Mouse (Mus musculus): ENCODE measurements around the gene Ubox5. TPM values are rescaled to one million over a fixed set of nuclear protein-coding genes. Genes with fewer than 3 reads are reported as not detected.

Gene Ubox5
- polyA plus RNA-seq, 1 experiment from 2014 or later: 7.5 TPM

DNA sequence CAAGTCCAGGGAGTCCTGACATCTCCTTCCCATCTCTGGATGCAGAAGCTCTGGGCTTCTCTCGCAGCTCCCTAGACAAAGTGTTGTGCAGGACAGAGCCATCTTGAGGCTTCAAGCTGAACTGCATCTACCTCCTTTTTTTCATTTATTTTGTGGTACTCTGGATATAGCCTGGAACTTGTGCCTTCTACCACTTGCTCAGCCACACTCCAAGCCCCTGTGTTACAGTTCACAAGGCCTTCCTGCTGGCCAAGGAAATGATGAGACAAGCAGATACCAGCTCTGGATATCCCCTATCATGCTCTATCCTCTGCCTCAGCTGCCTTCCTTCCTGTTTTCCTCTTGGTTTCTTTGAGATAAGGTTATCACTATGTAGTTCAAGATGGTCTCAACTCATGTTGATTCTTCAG is 32.2 kb downstream of the Ubox5 start:
- Histone ChIP-seq H3K27ac (no peak overlapping the region), H3K4me3 (replicated peaks; ENCODE audit: low read depth, low read length) (no peak overlapping the region), H3K9ac (ENCODE audit: low read depth, low read length) (no peak overlapping the region), H3K36me3 (ENCODE audit: insufficient read depth, low read length) (peaks cover 35% of the 10 kb centered on the region), H3K4me2 (ENCODE audit: low read length) (no peak overlapping the region), H3K4me1 (replicated peaks; ENCODE audit: insufficient read depth, low read length) (no peaks in the 10 kb centered on the region), H3K9me3 (replicated peaks; ENCODE audit: low read length) (no peaks in the 10 kb centered on the region), H3K27me3 (ENCODE audit: insufficient read depth, low read length) (no peaks in the 10 kb centered on the region)
- DNase-seq (ENCODE audit: low spot score): peak; percentile 78
- ATAC-seq (replicated peaks; ENCODE audit: low FRiP score, low read depth): no peak
- peak; percentile 73 for TF ChIP-seq CTCF (IDR thresholded peaks at IDR 0.05; ENCODE audit: low read depth)
- 8% methylated on average over 1 of the region's 1 CpGs for WGBS

DNA sequence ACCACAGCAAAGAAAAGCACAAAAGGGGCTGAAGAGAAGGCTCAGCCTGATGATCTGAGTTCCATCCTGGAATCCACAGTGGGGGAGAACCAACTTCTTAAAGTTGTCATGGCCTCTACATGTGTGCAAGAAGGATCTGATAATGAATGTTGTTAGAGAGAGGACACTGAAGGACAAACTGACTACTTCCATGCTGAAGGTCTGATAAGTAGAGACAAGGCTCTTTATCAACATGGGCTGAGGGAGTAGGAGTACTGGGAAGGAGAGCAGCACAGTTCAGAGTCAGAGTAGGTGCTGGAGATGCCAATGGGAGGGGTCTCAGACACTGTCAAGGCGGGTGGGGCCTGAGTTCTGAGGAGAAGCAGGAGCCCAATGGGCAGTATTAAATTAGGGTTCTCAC is 34.2 kb downstream of the Ubox5 start:
- no peak for ATAC-seq (replicated peaks; ENCODE audit: low FRiP score, low read depth)
- Histone ChIP-seq H3K4me3 (replicated peaks; ENCODE audit: low read depth, low read length) (no peak overlapping the region), H3K27ac (no peak overlapping the region), H3K27me3 (ENCODE audit: insufficient read depth, low read length) (no peaks in the 10 kb centered on the region), H3K9me3 (replicated peaks; ENCODE audit: low read length) (no peaks in the 10 kb centered on the region), H3K9ac (ENCODE audit: low read depth, low read length) (no peak overlapping the region), H3K4me1 (replicated peaks; ENCODE audit: insufficient read depth, low read length) (no peaks in the 10 kb centered on the region), H3K36me3 (ENCODE audit: insufficient read depth, low read length) (peaks cover 35% of the 10 kb centered on the region), H3K4me2 (ENCODE audit: low read length) (no peak overlapping the region)
- no peak for DNase-seq (ENCODE audit: low spot score)
- TF ChIP-seq CTCF (IDR thresholded peaks at IDR 0.05; ENCODE audit: low read depth): no peak
- WGBS: 91% methylated on average over 1 of the region's 1 CpGs

GRCm38 (mm10) chr2:130591016-130591415 is 38.8 kb downstream of the Ubox5 start:
- Histone ChIP-seq H3K4me3 (replicated peaks; ENCODE audit: low read depth, low read length) (no peak overlapping the region), H3K4me2 (ENCODE audit: low read length) (no peak overlapping the region), H3K27me3 (ENCODE audit: insufficient read depth, low read length) (no peaks in the 10 kb centered on the region), H3K4me1 (replicated peaks; ENCODE audit: insufficient read depth, low read length) (no peaks in the 10 kb centered on the region), H3K9ac (ENCODE audit: low read depth, low read length) (no peak overlapping the region), H3K27ac (no peak overlapping the region), H3K9me3 (replicated peaks; ENCODE audit: low read length) (no peaks in the 10 kb centered on the region), H3K36me3 (ENCODE audit: insufficient read depth, low read length) (peaks cover 12% of the 10 kb centered on the region)
- DNase-seq (ENCODE audit: low spot score) (no peak), ATAC-seq (replicated peaks; ENCODE audit: low FRiP score, low read depth) (no peak)
- 80% methylated on average over 2 of the region's 2 CpGs for WGBS
- no peak for TF ChIP-seq CTCF (IDR thresholded peaks at IDR 0.05; ENCODE audit: low read depth)

DNA sequence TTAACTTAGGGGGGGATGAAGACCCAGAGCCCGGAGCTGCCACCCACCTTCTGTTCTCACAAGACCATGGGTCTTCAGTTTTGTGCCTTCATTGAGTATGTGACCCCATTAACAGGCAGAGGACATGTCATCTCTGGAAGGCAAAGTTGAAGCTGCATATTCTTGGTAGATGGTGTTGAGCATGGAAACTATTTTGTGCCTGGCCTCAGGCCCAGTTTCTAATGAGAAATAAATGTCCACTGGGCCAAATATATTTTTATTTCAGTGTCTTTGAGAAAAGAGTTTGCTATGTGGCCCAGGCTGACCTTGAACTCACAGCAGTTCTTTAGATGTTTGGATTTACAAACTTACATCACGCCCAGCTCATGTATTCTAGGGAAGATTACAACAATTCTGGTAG is 40.1 kb downstream of the Ubox5 start:
- Histone ChIP-seq H3K4me2 (ENCODE audit: low read length) (no peak overlapping the region), H3K4me3 (replicated peaks; ENCODE audit: low read depth, low read length) (no peak overlapping the region), H3K36me3 (ENCODE audit: insufficient read depth, low read length) (peaks cover 9% of the 10 kb centered on the region), H3K27ac (no peak overlapping the region), H3K4me1 (replicated peaks; ENCODE audit: insufficient read depth, low read length) (no peaks in the 10 kb centered on the region), H3K9me3 (replicated peaks; ENCODE audit: low read length) (no peaks in the 10 kb centered on the region), H3K9ac (ENCODE audit: low read depth, low read length) (no peak overlapping the region), H3K27me3 (ENCODE audit: insufficient read depth, low read length) (no peaks in the 10 kb centered on the region)
- WGBS: 90% methylated on average over 2 of the region's 2 CpGs
- no peak for DNase-seq (ENCODE audit: low spot score)
- no peak for ATAC-seq (replicated peaks; ENCODE audit: low FRiP score, low read depth)
- no peak for TF ChIP-seq CTCF (IDR thresholded peaks at IDR 0.05; ENCODE audit: low read depth)

DNA sequence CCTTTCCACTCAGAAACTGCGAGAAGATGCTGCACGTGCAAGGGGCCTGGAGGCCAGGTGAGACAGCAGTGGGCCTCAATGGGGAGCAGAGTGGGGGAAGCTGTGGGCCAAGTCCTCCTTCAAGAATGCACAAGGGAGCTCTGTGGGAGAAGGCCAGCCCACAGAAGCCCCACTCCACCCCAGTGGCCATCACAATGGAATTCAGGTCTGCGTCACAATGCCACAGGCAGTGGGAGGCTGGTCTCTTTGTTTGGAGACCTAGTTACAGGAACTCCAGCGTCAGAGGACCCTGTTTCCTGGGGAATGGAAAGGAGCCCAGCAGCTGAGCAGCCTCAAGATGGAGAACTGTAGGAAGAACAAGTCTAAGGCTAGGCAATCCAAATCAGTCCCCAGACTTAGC is 40.7 kb downstream of the Ubox5 start:
- no peak for ATAC-seq (replicated peaks; ENCODE audit: low FRiP score, low read depth)
- no peak for TF ChIP-seq CTCF (IDR thresholded peaks at IDR 0.05; ENCODE audit: low read depth)
- no peak overlapping the region for H3K4me3 ChIP-seq (replicated peaks; ENCODE audit: low read depth, low read length)
- H3K27ac ChIP-seq: no peak overlapping the region
- peaks cover 9% of the 10 kb centered on the region for H3K36me3 ChIP-seq (ENCODE audit: insufficient read depth, low read length)
- H3K4me1 ChIP-seq (replicated peaks; ENCODE audit: insufficient read depth, low read length): no peaks in the 10 kb centered on the region
- WGBS: 68% methylated on average over 4 of the region's 4 CpGs
- H3K9me3 ChIP-seq (replicated peaks; ENCODE audit: low read length): no peaks in the 10 kb centered on the region
- no peak for DNase-seq (ENCODE audit: low spot score)
- no peak overlapping the region for H3K4me2 ChIP-seq (ENCODE audit: low read length)
- H3K9ac ChIP-seq (ENCODE audit: low read depth, low read length): no peak overlapping the region
- H3K27me3 ChIP-seq (ENCODE audit: insufficient read depth, low read length): no peaks in the 10 kb centered on the region

DNA sequence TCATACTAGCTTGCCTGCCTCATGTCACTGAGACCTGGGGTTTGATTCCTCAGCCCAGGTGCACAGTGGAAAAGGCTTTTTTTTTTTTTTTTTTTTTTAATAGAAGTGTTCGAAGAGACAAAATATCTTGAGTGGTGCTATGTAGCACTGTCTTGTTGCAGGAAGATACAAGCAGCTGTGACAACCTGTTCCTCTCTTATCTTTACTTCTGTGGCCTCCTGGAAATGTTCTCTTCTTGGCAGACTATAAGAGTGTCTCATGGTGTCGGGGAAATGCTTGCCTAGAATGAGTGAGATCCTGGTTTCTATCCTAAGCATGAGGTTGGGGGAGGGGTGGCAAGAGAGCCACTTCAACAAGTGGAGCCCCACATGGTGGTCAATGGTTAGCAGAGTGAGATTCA is 41.5 kb downstream of the Ubox5 start:
- no peaks in the 10 kb centered on the region for H3K4me1 ChIP-seq (replicated peaks; ENCODE audit: insufficient read depth, low read length)
- H3K9ac ChIP-seq (ENCODE audit: low read depth, low read length): no peak overlapping the region
- DNase-seq (ENCODE audit: low spot score): no peak
- no peak for TF ChIP-seq CTCF (IDR thresholded peaks at IDR 0.05; ENCODE audit: low read depth)
- H3K27me3 ChIP-seq (ENCODE audit: insufficient read depth, low read length): no peaks in the 10 kb centered on the region
- no peak overlapping the region for H3K27ac ChIP-seq
- H3K4me2 ChIP-seq (ENCODE audit: low read length): no peak overlapping the region
- H3K4me3 ChIP-seq (replicated peaks; ENCODE audit: low read depth, low read length): no peak overlapping the region
- no peaks in the 10 kb centered on the region for H3K9me3 ChIP-seq (replicated peaks; ENCODE audit: low read length)
- H3K36me3 ChIP-seq (ENCODE audit: insufficient read depth, low read length): peaks cover 9% of the 10 kb centered on the region
- WGBS: 82% methylated on average over 2 of the region's 2 CpGs
- no peak for ATAC-seq (replicated peaks; ENCODE audit: low FRiP score, low read depth)

- no peak overlapping the region for H3K4me3 ChIP-seq (replicated peaks; ENCODE audit: low read depth, low read length)
- H3K27me3 ChIP-seq (ENCODE audit: insufficient read depth, low read length): 0 out of 2 replicates have a peak, but pooled peaks cover 12% of the 10 kb centered on the region
- H3K9ac ChIP-seq (ENCODE audit: low read depth, low read length): no peak overlapping the region
- TF ChIP-seq CTCF (IDR thresholded peaks at IDR 0.05; ENCODE audit: low read depth): no peak
- 86% methylated on average over 6 of the region's 6 CpGs for WGBS
- H3K9me3 ChIP-seq (replicated peaks; ENCODE audit: low read length): no peaks in the 10 kb centered on the region
- no peak overlapping the region for H3K27ac ChIP-seq
- no peak overlapping the region for H3K4me2 ChIP-seq (ENCODE audit: low read length)
- no peak for DNase-seq (ENCODE audit: low spot score)
- no peak for ATAC-seq (replicated peaks; ENCODE audit: low FRiP score, low read depth)
- H3K4me1 ChIP-seq (replicated peaks; ENCODE audit: insufficient read depth, low read length): peaks cover 1% of the 10 kb centered on the region; the same call in 1 of the 2 replicates
- 0 out of 2 replicates have a peak, but pooled peaks cover 1% of the 10 kb centered on the region for H3K36me3 ChIP-seq (ENCODE audit: insufficient read depth, low read length)
Observed at GRCm38 (mm10) chr2:130586016-130586415, 43.8 kb downstream of the Ubox5 start.

Measured in kidney, postnatal 0 days (tissue).